8 mouse cellular contexts compared by ENCODE assay signal in the genomic region with DNA sequence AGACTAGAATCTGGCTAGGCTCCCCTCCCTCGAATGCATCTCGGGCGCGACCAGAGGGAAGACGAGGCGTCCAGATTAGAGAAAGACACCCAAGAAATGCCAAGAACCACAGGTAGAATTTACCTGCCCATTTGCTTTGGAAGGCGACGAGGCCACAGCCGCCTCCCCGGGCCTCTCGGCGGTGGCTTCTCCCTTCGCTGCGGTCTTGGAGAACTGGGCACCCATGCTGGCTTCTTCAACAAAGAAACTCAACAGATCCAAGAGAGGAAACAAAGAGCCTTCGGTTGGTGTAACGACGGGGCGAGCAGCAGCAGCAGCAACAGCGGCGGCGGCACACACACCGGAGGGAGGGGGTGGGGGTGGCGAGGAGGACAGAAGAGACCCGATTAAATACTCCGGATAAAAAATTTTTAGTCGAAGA. TPM values are rescaled to one million over a fixed set of nuclear protein-coding genes. Genes with fewer than 3 reads are reported as not detected.
A peak's percentile ranks its signal among the peaks of the same experiment; 100 is the strongest.
DNase-seq lines count a peak whose midpoint lies in the region; ATAC-seq and TF ChIP-seq lines count a peak whose summit lies in the region.

No protein-coding gene starts in this region.

- under 1% methylated on average over 26 of the region's 26 CpGs for WGBS in intestine, postnatal 0 days
- under 1% methylated on average over 26 of the region's 26 CpGs for WGBS in limb, embryonic 12.5 days
- WGBS in midbrain, postnatal 0 days, result under 1% methylated on average over 26 of the region's 26 CpGs

- H3K4me1 ChIP-seq in erythroblast, embryonic 14.5 days (ENCODE audit: control insufficient read depth), result peaks cover 49% of the 10 kb centered on the region
- no peaks in the 10 kb centered on the region for H3K4me1 ChIP-seq in intestine, postnatal 0 days (replicated peaks; ENCODE audit: control insufficient read depth, insufficient read depth, low read length)
- H3K4me1 ChIP-seq in limb, embryonic 12.5 days (replicated peaks), result peaks cover 7% of the 10 kb centered on the region
- H3K4me1 ChIP-seq in midbrain, postnatal 0 days (ENCODE audit: insufficient read depth, low read length), result peaks cover 3% of the 10 kb centered on the region; the same call in 1 of the 2 replicates

- no peaks in the 10 kb centered on the region for H3K36me3 ChIP-seq in erythroblast, embryonic 14.5 days (ENCODE audit: control insufficient read depth)
- peaks cover 3% of the 10 kb centered on the region; the same call in 1 of the 2 replicates for H3K36me3 ChIP-seq in intestine, postnatal 0 days (ENCODE audit: control insufficient read depth, insufficient read depth)
- peaks cover 27% of the 10 kb centered on the region for H3K36me3 ChIP-seq in limb, embryonic 12.5 days
- peaks cover 7% of the 10 kb centered on the region; the same call in 1 of the 2 replicates for H3K36me3 ChIP-seq in midbrain, postnatal 0 days (ENCODE audit: insufficient read depth, low read length)

- H3K9me3 ChIP-seq in erythroblast, embryonic 14.5 days (ENCODE audit: control insufficient read depth, low read length), result no peaks in the 10 kb centered on the region
- no peaks in the 10 kb centered on the region for H3K9me3 ChIP-seq in intestine, postnatal 0 days (ENCODE audit: control insufficient read depth)
- no peaks in the 10 kb centered on the region for H3K9me3 ChIP-seq in limb, embryonic 12.5 days
- no peaks in the 10 kb centered on the region for H3K9me3 ChIP-seq in midbrain, postnatal 0 days (ENCODE audit: low read length)

- DNase-seq in cerebellum, adult 18-20 months, result peak; percentile 19 to 51
- peak; percentile 26 for DNase-seq in gastrocnemius, postnatal 10 days
- DNase-seq in midbrain, postnatal 0 days (ENCODE audit: low spot score), result peak; percentile 62
- DNase-seq in testis, postnatal 14 days (ENCODE audit: low spot score), result peak; percentile 20

- peak overlapping the region; percentile 92 for H3K27ac ChIP-seq in intestine, postnatal 0 days (ENCODE audit: low read depth, low read length)
- H3K27ac ChIP-seq in limb, embryonic 12.5 days, result peak overlapping the region; percentile 99
- peak overlapping the region; percentile 98 for H3K27ac ChIP-seq in midbrain, postnatal 0 days (ENCODE audit: low read depth, low read length)

- ATAC-seq in erythroblast, adult 5-6 weeks (replicated peaks; ENCODE audit: low FRiP score, poor library complexity, severe bottlenecking), result no peak
- ATAC-seq in intestine, postnatal 0 days, result no peak
- ATAC-seq in limb, embryonic 12.5 days (ENCODE audit: insufficient number of reproducible peaks, insufficient read depth, low FRiP score, low TSS enrichment, low read depth), result no peak
- ATAC-seq in midbrain, postnatal 0 days (ENCODE audit: low FRiP score), result no peak

- TF ChIP-seq CTCF in intestine, postnatal 0 days (IDR thresholded peaks at IDR 0.05; ENCODE audit: low read depth), result no peak
- TF ChIP-seq CTCF in midbrain, postnatal 0 days (IDR thresholded peaks at IDR 0.05), result no peak

- peak overlapping the region; percentile 62 for H3K4me3 ChIP-seq in erythroblast, embryonic 14.5 days (replicated peaks)
- peak overlapping the region; percentile 74 for H3K4me3 ChIP-seq in intestine, postnatal 0 days (ENCODE audit: low read depth, low read length)
- H3K4me3 ChIP-seq in limb, embryonic 12.5 days (replicated peaks), result peak overlapping the region; percentile 98
- H3K4me3 ChIP-seq in midbrain, postnatal 0 days (ENCODE audit: low read depth, low read length), result peak overlapping the region; percentile 75

- peak overlapping the region; percentile 78 for H3K9ac ChIP-seq in intestine, postnatal 0 days (ENCODE audit: low read depth, low read length)
- peak overlapping the region; percentile 100 for H3K9ac ChIP-seq in limb, embryonic 12.5 days (replicated peaks)
- H3K9ac ChIP-seq in midbrain, postnatal 0 days (replicated peaks; ENCODE audit: low read length, poor library complexity, severe bottlenecking), result peak overlapping the region; percentile 96

- H3K4me2 ChIP-seq in intestine, postnatal 0 days (replicated peaks; ENCODE audit: low read depth), result peak overlapping the region; percentile 78
- peak overlapping the region; percentile 32; the same call in 1 of the 2 replicates for H3K4me2 ChIP-seq in limb, embryonic 12.5 days
- peak overlapping the region; percentile 74 for H3K4me2 ChIP-seq in midbrain, postnatal 0 days (ENCODE audit: low read depth, low read length, poor library complexity, severe bottlenecking)

- H3K27me3 ChIP-seq in erythroblast, embryonic 14.5 days (ENCODE audit: control insufficient read depth), result peaks cover 89% of the 10 kb centered on the region
- H3K27me3 ChIP-seq in intestine, postnatal 0 days (replicated peaks; ENCODE audit: control insufficient read depth, insufficient read depth, low read length), result no peaks in the 10 kb centered on the region
- no peaks in the 10 kb centered on the region for H3K27me3 ChIP-seq in limb, embryonic 12.5 days
- no peaks in the 10 kb centered on the region for H3K27me3 ChIP-seq in midbrain, postnatal 0 days (ENCODE audit: insufficient read depth, low read length)

RNA-seq across cellular contexts. Expression of gene Marcks, which starts 0.4 kb away (rescaled TPM):
- 0.33 and 0.35 TPM in 2 replicates for polyA plus RNA-seq in erythroblast, embryonic 14.5 days (2012)
- total RNA-seq in erythroblast, adult 5-6 weeks (2015; ENCODE audit: low replicate concordance), result 9.0 and 13.6 TPM in 2 replicates
- 10.9 and 14.5 TPM in 2 replicates for total RNA-seq in erythroblast, adult 5-6 weeks (2017; ENCODE audit: low replicate concordance)
- total RNA-seq in gastrocnemius, postnatal 10 days (2021), result 100 to 1,000 TPM; 156 to 179 TPM
- polyA plus RNA-seq in intestine, postnatal 0 days (2015; fragmentation: Nextera tagmentation; extraction: Ambion mirVana), result 34.7 and 38.2 TPM in 2 replicates
- 182 and 199 TPM in 2 replicates for polyA plus RNA-seq in limb, embryonic 12.5 days (2016; fragmentation: Nextera tagmentation; extraction: Ambion mirVana)
- 488 and 535 TPM in 2 replicates for total RNA-seq in midbrain, postnatal 0 days (2014; rRNA removed)
- 230 and 265 TPM in 2 replicates for polyA plus RNA-seq in midbrain, postnatal 0 days (2015; fragmentation: Nextera tagmentation; extraction: Ambion mirVana)

Comparison
In these comparisons a context has a peak if more than half of its experiments do, and no peak if none do; other contexts are left out.
1. RNA of gene Marcks, which starts 0.4 kb away (polyA plus RNA-seq): 230 to 265 TPM in midbrain, postnatal 0 days, 182 to 199 TPM in limb, embryonic 12.5 days and 34.7 to 38.2 TPM in intestine, postnatal 0 days; 0.33 to 0.35 TPM in erythroblast, embryonic 14.5 days; every median in the first group is over 10 times any median in the second.
2. Peak in every context shown above with its lines, with median percentiles within 50 percentile points of each other: H3K4me3 ChIP-seq, DNase-seq, H3K27ac ChIP-seq, H3K4me2 ChIP-seq and H3K9ac ChIP-seq.